Mouse (Mus musculus): ENCODE results near the gene Nipa2. TPM values are rescaled to one million over a fixed set of nuclear protein-coding genes. Genes with fewer than 3 reads are reported as not detected.

Nipa2 gene
- 37.5 and 39.5 TPM in 2 replicates for polyA plus RNA-seq (2016; fragmentation: Nextera tagmentation; extraction: Ambion mirVana)

- no peaks in the 10 kb centered on the region for H3K9me3 ChIP-seq (replicated peaks)
- DNase-seq (ENCODE audit: low spot score): peak; percentile 93
- H3K27me3 ChIP-seq (ENCODE audit: low read depth, poor library complexity, severe bottlenecking): no peaks in the 10 kb centered on the region
- peak within 1 kb of the TSS; percentile 92 for H3K4me3 ChIP-seq
- under 1% methylated on average over 70 of the region's 70 CpGs for WGBS
- H3K27ac ChIP-seq (replicated peaks): peak within 1 kb of the TSS; percentile 94
- peaks cover 32% of the 10 kb centered on the region for H3K4me1 ChIP-seq
- peaks cover 29% of the 10 kb centered on the region for H3K36me3 ChIP-seq
Measured at GRCm38 (mm10) chr7:55962004-55962908, at the start of gene Nipa2. Nipa2 (minus strand) TSS chr7:55962476.

GRCm38 (mm10) chr7:56011018-56011333 is 48.7 kb upstream of the Nipa2 start:
- DNase-seq (ENCODE audit: low spot score): no peak
- Histone ChIP-seq H3K9me3 (replicated peaks) (no peaks in the 10 kb centered on the region), H3K4me3 (no peak overlapping the region), H3K36me3 (no peaks in the 10 kb centered on the region), H3K27me3 (ENCODE audit: low read depth, poor library complexity, severe bottlenecking) (no peaks in the 10 kb centered on the region), H3K27ac (replicated peaks) (no peak overlapping the region), H3K4me1 (no peaks in the 10 kb centered on the region)

GRCm38 (mm10) chr7:56010318-56011017 is 48.2 kb upstream of the Nipa2 start:
- no peak for DNase-seq (ENCODE audit: low spot score)
- Histone ChIP-seq H3K36me3 (no peaks in the 10 kb centered on the region), H3K27ac (replicated peaks) (no peak overlapping the region), H3K4me3 (no peak overlapping the region), H3K9me3 (replicated peaks) (no peaks in the 10 kb centered on the region), H3K27me3 (ENCODE audit: low read depth, poor library complexity, severe bottlenecking) (no peaks in the 10 kb centered on the region), H3K4me1 (no peaks in the 10 kb centered on the region)
- WGBS: 93% methylated on average over 4 of the region's 4 CpGs

GRCm38 (mm10) chr7:55998997-55999396 is 36.7 kb upstream of the Nipa2 start:
- Histone ChIP-seq H3K4me3 (no peak overlapping the region), H3K27me3 (ENCODE audit: low read depth, poor library complexity, severe bottlenecking) (no peaks in the 10 kb centered on the region), H3K27ac (replicated peaks) (peak overlapping the region; percentile 59), H3K4me1 (peaks cover 14% of the 10 kb centered on the region), H3K9me3 (replicated peaks) (no peaks in the 10 kb centered on the region), H3K36me3 (no peaks in the 10 kb centered on the region)
- peak; percentile 14 for DNase-seq (ENCODE audit: low spot score)
- WGBS: 13% methylated on average over 4 of the region's 4 CpGs

- no peak for DNase-seq (ENCODE audit: low spot score)
- H3K9me3 ChIP-seq (replicated peaks): no peaks in the 10 kb centered on the region
- 54% methylated on average over 4 of the region's 4 CpGs for WGBS
- H3K36me3 ChIP-seq: no peaks in the 10 kb centered on the region
- H3K4me3 ChIP-seq: no peak overlapping the region
- no peak overlapping the region for H3K27ac ChIP-seq (replicated peaks)
- H3K4me1 ChIP-seq: peaks cover 14% of the 10 kb centered on the region
- H3K27me3 ChIP-seq (ENCODE audit: low read depth, poor library complexity, severe bottlenecking): no peaks in the 10 kb centered on the region
Measured at GRCm38 (mm10) chr7:55995013-55995412, 32.7 kb upstream of the Nipa2 start.

GRCm38 (mm10) chr7:55991858-55992257 is 29.6 kb upstream of the Nipa2 start:
- Histone ChIP-seq H3K4me1 (0 out of 2 replicates have a peak, but pooled peaks cover 2% of the 10 kb centered on the region), H3K4me3 (no peak overlapping the region), H3K27ac (replicated peaks) (no peak overlapping the region), H3K36me3 (no peaks in the 10 kb centered on the region), H3K9me3 (replicated peaks) (no peaks in the 10 kb centered on the region), H3K27me3 (ENCODE audit: low read depth, poor library complexity, severe bottlenecking) (no peaks in the 10 kb centered on the region)
- DNase-seq (ENCODE audit: low spot score): no peak
- 90% methylated on average over 7 of the region's 7 CpGs for WGBS

- Histone ChIP-seq H3K4me3 (no peak overlapping the region), H3K27me3 (ENCODE audit: low read depth, poor library complexity, severe bottlenecking) (no peaks in the 10 kb centered on the region)
- WGBS: 96% methylated on average over 3 of the region's 3 CpGs
Measured at GRCm38 (mm10) chr7:55991129-55991528, 28.9 kb upstream of the Nipa2 start.

GRCm38 (mm10) chr7:55986526-55987214 is 24.4 kb upstream of the Nipa2 start:
- Histone ChIP-seq H3K36me3 (no peaks in the 10 kb centered on the region; the same call in 1 of the 2 replicates), H3K9me3 (replicated peaks) (no peaks in the 10 kb centered on the region), H3K27ac (replicated peaks) (no peak overlapping the region), H3K27me3 (ENCODE audit: low read depth, poor library complexity, severe bottlenecking) (no peaks in the 10 kb centered on the region), H3K4me3 (no peak overlapping the region), H3K4me1 (no peaks in the 10 kb centered on the region)
- DNase-seq (ENCODE audit: low spot score): peak; percentile 75
- 44% methylated on average over 13 of the region's 13 CpGs for WGBS

More at GRCm38 (mm10) chr7:55991129-55991528, 28.9 kb upstream of the Nipa2 start:
- Histone ChIP-seq H3K27ac (replicated peaks) (no peak overlapping the region), H3K4me1 (0 out of 2 replicates have a peak, but pooled peaks cover 2% of the 10 kb centered on the region), H3K9me3 (replicated peaks) (no peaks in the 10 kb centered on the region), H3K36me3 (no peaks in the 10 kb centered on the region)
- DNase-seq (ENCODE audit: low spot score): no peak

- no peak overlapping the region for H3K27ac ChIP-seq (replicated peaks)
- H3K4me1 ChIP-seq: no peaks in the 10 kb centered on the region
- H3K4me3 ChIP-seq: no peak overlapping the region
- WGBS: 81% methylated on average over 4 of the region's 4 CpGs
- no peak for DNase-seq (ENCODE audit: low spot score)
- no peaks in the 10 kb centered on the region for H3K9me3 ChIP-seq (replicated peaks)
- peaks cover 9% of the 10 kb centered on the region for H3K36me3 ChIP-seq
- H3K27me3 ChIP-seq (ENCODE audit: low read depth, poor library complexity, severe bottlenecking): no peaks in the 10 kb centered on the region
Measured at GRCm38 (mm10) chr7:55984754-55985153, 22.5 kb upstream of the Nipa2 start.

- Histone ChIP-seq H3K27ac (replicated peaks) (no peak overlapping the region), H3K4me1 (no peaks in the 10 kb centered on the region), H3K4me3 (no peak overlapping the region), H3K9me3 (replicated peaks) (no peaks in the 10 kb centered on the region), H3K36me3 (peaks cover 21% of the 10 kb centered on the region), H3K27me3 (ENCODE audit: low read depth, poor library complexity, severe bottlenecking) (no peaks in the 10 kb centered on the region)
- 90% methylated on average over 5 of the region's 5 CpGs for WGBS
- DNase-seq (ENCODE audit: low spot score): no peak
Measured at GRCm38 (mm10) chr7:55983107-55983506, 20.8 kb upstream of the Nipa2 start.

GRCm38 (mm10) chr7:55982010-55982700 is 19.9 kb upstream of the Nipa2 start:
- peaks cover 21% of the 10 kb centered on the region for H3K36me3 ChIP-seq
- no peak for DNase-seq (ENCODE audit: low spot score)
- H3K4me3 ChIP-seq: no peak overlapping the region
- H3K9me3 ChIP-seq (replicated peaks): no peaks in the 10 kb centered on the region
- H3K27me3 ChIP-seq (ENCODE audit: low read depth, poor library complexity, severe bottlenecking): no peaks in the 10 kb centered on the region
- no peak overlapping the region for H3K27ac ChIP-seq (replicated peaks)
- H3K4me1 ChIP-seq: no peaks in the 10 kb centered on the region
- 93% methylated on average over 10 of the region's 10 CpGs for WGBS

- peaks cover 21% of the 10 kb centered on the region for H3K36me3 ChIP-seq
- WGBS: 89% methylated on average over 2 of the region's 2 CpGs
- H3K27ac ChIP-seq (replicated peaks): no peak overlapping the region
- no peaks in the 10 kb centered on the region for H3K9me3 ChIP-seq (replicated peaks)
- DNase-seq (ENCODE audit: low spot score): no peak
- H3K27me3 ChIP-seq (ENCODE audit: low read depth, poor library complexity, severe bottlenecking): no peaks in the 10 kb centered on the region
- H3K4me3 ChIP-seq: no peak overlapping the region
- no peaks in the 10 kb centered on the region for H3K4me1 ChIP-seq
Measured at GRCm38 (mm10) chr7:55981511-55981910, 19.2 kb upstream of the Nipa2 start.

Data from midbrain, embryonic 10.5 days (tissue).